Mouse (Mus musculus): ENCODE measurements around the gene Cma1.
"Not testable (repeated sequence)": the region's sequence is repeated elsewhere in the genome, so short reads cannot be mapped to it uniquely, and the experiment has no call there.

The Cma1 gene

DNA sequence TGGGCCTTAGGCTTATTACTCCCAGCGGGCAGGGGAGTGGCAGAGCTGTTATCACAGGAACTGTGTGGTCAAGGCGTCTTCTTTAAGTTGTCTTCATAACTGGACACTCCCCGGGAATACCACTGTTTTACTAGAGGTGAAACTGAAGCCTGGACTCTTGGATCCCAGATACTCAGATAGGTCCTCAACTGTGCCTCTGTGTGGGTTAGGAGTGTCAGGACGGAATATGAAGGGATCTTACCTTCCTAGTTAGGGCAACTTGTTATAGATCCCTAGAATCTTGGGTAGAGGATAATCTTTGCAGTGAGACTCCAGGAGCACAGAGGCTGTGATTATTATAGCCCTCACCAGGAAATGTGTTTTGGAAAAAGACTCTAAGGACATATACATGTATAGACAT is at the start of gene Cma1:
TSS of gene Cma1 (minus strand) at position 101 of the 400 bp plus-strand sequence.
- no peak for DNase-seq (ENCODE audit: low read depth, low spot score)

DNA sequence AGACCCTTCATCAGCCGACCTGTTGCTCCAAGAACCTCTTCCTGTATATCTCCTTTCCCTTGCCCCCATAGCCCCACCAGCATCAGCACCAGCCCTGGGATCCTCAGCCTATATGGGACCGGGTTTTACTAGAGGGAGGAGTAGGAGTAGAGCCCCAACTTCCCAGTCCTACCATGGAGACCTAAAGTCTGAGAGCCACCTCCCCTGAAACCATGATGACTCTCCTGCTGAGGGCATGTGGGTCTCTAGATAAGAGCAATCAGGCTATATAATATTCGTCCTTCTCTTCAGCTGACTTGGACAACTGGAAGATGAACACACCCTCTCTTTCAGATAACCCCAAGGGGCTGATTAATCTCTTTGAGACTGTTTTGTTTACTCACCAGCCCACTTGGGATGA is 43.0 kb upstream of the Cma1 start:
- DNase-seq (ENCODE audit: low read depth, low spot score), result not testable (repeated sequence)

DNA sequence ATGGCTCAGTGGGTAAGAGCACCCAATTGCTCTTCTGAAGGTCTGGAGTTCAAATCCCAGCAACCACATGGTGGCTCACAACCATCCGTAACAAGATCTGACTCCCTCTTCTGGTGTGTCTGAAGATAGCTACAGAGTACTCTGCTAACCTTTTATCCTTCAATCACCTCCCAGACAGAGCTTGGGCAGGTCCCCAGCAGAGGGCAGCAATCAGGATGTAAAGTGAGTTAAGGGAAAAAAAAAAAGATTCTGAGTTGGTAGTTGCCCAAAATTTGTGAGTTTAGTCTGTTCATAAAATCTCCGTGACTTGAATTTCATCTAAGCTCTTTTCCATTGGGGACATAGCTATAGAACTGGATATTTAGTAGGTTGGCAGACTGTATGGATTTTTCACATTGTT is 19.4 kb upstream of the Cma1 start:
- DNase-seq (ENCODE audit: low read depth, low spot score), result not testable (repeated sequence)

DNA sequence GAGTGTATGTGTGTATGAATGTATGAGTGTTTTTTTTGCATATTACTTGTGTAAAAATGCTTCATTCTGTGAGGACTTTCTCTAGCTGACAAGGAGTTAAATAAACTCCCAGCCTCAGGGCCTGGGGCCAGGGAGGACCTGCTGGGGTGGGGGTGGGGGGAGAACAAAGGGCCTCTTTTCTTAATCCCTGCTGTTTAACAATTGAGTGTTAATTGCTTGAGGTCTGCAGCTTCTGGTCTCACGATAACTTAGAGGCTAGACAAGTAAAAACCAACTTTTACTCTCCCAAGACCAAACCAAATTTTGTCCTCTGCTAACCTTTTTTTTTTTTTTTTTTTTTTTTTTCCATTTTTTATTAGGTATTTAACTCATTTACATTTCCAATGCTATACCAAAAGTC is 18.8 kb upstream of the Cma1 start:
- no peak for DNase-seq (ENCODE audit: low read depth, low spot score)

DNA sequence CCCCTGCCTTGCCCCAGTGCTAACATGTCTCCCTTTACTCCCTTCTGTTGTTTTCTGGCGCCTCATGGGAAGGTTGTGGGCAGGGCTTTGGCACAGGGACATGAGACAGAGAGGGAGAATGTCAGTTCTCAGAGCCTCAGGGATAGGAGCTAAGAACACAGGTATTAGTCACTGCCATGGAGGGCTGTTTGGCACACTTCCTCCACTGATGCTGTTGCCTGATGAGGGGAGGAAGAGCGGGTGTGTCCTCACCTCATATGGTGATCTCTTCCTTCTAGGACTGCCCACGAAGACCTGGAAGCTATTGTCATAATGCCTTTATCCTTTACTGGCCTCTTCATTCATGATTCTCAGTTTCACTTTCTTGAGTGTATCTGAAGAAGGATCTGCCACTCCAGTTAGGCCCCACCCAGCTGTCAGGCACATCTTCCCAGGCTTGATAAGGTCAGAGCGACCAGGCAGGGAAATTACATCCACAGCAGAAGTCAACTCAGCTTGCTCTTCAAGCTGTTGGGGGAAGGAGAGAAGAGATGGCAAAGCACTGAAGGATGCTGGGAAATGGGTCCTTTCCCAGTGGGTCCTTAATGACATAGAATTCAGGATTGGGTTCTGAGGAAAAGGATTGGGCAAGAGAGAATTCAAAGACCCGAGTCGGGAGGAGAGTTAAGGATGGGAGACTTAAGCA is 6.0 kb upstream of the Cma1 start, which contains the start of gene Cma2:
TSS of gene Cma2 (plus strand) at position 635 of the 685 bp plus-strand sequence.
- DNase-seq (ENCODE audit: low read depth, low spot score), result no peak

DNA sequence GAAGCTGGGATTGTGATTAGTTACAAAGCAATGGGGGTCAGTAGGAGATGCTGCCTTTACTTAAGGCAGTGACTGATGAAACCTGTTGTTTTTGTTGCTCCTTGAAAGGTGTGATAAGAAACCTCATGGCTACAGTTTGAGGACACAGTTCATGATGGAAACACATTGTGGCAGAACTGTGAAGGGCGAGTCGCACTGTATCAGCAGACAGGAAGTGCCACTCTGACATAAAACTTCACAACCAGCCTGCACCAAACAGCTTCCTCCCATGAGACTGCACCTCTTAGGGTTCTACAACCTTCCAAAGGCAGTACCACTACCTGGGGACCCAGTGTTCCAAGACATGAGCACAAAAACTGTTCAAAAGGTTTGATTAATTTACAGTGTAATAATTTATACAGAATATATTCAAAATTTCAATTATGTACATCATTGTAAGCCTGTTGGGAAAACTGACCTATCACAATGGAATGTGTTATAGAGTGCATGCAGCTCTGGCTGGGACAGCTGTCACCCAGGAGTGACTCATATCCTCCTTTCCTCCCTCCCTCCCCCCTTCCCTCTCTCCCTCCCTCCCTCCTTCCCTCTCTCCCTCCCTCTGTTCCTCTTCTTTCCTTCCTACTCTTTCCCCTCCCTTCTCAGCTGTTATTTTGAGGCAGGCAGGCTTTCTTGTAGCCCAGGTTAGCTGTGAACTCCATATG is 1.9 kb upstream of the Cma1 start:
- DNase-seq (ENCODE audit: low read depth, low spot score), result no peak

DNA sequence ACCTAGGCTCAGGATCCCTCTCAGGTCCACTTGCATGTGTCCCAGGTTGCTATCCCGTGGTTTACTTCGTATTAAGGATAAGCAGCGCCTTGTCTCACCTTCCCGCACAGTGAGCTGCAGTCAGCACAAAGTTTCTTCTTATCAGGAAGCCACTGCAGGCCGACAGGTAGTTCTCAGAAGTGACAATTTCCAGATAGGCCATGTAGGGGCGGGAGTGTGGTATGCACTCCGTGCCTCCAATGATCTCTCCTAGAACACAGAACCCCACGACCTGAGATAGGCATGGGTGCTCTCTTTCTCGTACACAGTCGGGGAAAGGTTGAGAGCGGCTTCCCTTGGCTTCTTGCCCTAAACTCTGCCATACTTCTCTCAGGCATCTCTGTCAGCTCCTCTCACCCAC is 874 bp downstream of the Cma1 start:
- DNase-seq (ENCODE audit: low read depth, low spot score), result no peak

DNA sequence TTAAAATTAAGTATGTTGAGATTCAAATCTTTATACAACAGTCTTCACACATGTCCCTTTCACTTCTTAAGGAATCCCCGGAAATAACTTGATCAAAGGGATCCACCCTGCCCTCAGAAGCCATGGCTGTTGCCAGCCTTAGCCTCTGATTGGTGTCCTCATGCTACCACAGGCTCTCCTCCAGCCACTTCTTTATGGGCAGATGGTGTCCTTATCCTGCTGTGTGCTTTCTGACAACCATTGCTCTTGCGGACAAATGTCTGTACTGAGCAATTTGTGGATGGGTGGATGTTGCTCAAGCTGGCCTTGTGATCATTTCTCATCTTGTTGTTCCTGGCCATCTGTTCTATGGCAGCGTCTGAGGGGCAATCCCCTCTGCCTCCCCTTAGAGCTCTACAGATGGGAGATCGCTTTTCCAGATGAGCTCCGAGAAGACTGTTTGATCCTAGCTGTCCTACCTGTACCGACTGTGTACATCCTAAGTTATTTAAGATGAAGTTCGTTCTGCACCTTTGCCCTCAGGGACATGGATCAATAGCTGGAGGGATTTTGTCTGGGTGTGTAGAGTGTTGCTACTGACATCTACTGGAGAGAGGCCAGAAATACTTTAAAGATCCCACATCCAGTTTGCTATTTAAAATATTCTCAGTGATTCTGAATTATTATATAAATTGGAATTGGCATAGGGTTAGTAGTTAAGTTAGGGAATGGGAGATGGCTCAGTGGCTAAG is 4.2 kb downstream of the Cma1 start:
- DNase-seq (ENCODE audit: low read depth, low spot score), result no peak

DNA sequence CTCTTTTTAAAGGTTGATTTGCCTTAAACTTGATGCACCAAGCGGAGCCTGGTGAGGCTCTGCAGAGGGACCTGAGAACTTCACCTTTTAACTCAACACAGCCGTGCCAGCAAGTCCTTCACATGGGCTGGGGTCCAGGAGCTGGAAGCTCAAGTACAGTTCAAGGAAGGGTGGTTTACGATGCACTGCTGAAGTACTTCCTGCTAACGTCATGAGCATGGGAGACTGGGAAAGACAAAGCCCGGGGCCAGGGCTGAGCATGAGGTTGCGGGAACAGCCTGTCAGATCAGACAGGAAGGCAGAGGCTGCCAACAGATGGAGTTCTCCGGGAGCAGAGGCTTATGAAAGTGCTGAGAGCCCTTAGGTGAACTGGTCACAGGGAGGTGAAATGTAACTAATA is 10.9 kb downstream of the Cma1 start:
- peak; percentile 16 for DNase-seq (ENCODE audit: low read depth, low spot score)

DNA sequence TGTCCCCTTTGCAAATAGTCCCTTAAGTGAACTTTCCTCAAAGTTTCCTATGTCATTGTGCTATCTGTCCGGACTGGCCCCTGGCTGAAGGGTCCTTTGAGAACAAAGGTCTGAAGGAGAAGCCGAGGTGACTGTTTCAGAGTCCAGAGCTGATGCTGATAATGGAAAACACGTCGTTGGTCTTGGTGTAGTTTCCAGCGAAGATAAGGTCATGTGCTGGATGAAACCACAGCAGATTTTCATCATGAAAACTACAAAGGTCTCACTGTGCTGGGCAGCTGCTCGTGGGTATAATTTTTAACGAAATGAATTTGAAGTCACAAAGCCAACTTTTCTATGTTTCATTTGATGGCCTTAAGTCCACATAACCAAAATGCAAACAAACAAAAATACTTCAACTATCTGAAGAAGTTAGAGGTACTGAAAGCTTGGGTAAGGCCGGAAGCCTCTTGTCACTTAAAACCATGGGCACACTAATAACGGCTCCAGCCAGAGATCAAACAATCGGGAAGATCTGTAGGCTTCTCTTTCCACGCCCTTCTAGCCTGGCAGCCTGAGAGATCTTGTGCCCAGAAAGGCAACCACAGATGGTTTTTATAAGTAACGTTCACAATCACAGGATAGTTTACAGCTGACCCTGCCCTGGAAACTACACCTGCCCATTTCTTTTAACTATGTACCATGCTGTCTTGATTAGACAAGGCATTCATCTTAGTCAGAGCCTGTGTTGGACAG is 15.0 kb downstream of the Cma1 start:
- DNase-seq (ENCODE audit: low read depth, low spot score), result no peak

DNA sequence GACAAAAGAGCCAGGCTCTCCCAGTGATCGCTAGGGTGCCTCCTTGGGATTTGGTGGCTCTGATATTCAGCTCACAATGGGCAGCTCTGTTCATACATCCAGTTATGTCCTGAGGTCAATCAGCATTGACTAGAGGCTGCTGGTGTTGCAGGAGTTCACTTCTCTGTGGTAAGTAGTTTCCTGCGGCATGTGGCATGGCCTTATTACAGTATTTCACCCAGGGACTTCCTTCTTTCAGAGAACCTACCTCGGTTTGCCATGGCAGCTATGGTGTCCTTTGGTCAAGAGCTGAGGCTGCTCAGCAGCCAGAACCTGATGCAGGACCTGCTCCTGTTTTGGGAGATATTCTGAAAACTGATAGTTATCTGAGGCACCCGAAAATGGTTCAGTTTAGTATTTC is 17.6 kb downstream of the Cma1 start:
- no peak for DNase-seq (ENCODE audit: low read depth, low spot score)

DNA sequence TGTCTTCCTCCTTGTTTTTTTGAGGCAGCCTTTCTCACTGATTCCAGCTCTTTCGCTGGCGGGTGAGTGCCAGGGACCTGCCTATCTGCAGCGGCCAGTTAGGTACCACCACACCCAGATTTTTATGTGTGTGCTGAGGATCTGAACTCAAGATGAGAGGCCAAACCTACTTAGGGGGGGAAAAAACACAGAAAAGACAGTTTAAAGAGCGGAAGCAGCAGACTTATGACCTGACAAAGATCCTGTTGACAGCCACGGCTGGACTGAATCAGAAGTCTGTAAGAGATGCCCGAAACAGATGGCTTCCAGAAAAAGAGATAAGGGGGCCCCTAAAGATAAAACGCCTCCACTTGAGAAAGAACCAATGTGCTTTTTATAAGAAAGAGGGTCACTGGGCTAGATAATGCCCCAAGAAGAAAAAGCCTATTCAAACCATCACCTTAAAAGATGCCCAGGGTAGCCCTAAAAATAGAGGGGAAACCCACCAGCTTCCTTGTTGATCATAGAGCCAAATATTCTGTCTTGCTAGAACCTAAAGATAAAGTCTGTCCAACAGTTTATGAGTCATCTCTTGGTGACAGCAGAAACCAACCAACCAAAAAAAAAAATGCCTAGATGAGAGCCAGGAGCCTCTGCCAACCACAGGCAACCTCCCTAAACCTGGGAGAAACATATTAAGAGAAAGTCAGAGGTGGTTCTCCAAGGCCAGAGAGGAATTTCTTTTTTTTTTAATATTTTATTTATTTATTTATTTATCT is 21.8 kb downstream of the Cma1 start:
- DNase-seq (ENCODE audit: low read depth, low spot score), result no peak

DNA sequence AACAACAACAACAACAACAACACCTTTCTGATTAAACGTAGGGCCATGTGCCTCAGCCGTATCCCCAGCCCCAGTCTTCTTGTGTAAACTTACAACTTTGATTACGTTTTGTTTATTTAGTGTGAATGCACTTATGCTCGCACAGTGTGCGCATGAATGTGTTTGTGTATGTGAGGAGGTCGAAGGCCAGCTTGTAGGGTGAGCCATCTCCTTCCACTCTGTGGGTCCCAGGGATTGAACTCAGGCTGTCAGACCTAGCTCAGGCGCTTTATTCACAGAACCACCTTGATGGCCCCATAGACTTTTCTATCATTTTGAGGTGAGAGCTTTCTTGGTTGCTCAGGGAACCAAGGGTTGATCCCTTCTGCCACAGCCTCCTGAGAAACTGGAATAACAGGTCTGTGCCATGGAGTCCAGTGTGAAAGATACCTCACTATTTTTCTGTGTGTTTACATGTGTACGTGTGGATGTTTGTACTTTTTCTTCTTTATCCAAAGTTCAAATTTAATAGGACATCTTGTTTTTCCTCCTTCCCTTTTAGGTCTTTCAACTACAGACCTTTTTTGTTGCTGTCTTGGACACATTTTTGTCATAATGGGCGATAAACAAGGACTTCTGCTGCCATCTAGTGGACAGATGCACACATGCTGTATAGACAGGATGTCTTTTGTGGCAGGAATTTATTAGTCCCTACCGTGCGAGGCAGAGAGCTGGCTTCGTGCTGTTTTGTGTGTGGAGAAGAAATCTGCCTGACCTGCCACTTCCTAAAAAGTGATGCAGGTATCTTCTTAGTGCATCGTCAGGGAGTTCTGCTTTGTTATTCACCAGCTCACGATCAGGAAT is 26.0 kb downstream of the Cma1 start:
- DNase-seq (ENCODE audit: low read depth, low spot score), result peak; percentile 77

DNA sequence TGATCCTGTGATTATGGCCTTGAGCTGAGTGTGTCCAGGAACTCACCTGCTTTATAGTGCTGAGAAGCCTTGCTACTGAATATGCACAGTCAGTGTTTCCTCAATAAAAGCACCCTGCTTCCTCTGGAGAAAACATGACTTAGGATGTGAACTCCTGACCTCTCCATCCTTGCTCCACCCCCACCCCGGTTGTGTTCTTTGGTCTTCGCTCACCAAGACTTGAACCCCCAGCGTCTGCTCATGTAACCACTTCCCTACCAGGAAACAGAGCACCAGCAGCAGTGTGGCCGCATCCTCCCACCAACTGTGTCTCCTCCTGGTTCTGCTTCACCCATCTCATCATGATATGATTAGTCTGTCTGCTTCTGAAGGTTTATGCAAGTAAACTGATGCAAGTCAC is 31.1 kb downstream of the Cma1 start:
- DNase-seq (ENCODE audit: low read depth, low spot score), result no peak

DNA sequence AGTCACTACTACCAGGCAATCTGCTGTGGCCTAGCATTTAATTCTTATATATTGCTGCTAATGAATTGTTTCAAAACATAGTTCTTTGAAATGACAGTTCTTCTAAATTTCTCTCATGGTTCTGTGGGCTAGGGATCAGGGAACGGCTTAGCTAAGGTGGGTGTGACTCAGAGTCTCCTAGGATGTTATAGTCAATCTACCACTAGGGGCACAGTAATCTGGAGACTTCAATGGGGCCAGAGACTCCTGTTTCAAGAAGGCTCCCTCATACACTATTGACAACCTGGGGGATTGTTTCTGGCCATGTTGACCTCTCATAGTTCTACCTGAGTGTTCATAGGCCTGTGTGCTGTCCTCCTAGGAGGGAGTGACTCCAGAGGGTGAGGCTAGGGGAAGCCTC is 39.0 kb downstream of the Cma1 start:
- DNase-seq (ENCODE audit: low read depth, low spot score), result no peak

DNA sequence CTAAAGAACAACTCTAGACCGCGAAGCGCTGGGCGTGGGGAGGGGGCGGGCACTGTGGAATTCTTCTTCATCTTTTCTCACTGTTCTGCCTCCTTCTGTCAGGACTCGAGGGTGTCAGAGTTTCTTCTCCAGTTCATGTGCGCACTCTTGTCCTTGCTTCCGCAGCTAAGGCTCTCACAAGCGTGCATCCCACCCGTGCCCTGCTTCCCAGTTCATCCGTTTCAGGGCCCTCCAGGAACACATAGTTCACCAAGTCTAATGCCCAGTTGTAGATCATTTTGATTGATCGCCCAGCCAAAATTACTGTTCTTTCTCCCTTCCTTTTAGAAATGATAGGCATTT is 44.1 kb downstream of the Cma1 start:
- no peak for DNase-seq (ENCODE audit: low read depth, low spot score)

DNA sequence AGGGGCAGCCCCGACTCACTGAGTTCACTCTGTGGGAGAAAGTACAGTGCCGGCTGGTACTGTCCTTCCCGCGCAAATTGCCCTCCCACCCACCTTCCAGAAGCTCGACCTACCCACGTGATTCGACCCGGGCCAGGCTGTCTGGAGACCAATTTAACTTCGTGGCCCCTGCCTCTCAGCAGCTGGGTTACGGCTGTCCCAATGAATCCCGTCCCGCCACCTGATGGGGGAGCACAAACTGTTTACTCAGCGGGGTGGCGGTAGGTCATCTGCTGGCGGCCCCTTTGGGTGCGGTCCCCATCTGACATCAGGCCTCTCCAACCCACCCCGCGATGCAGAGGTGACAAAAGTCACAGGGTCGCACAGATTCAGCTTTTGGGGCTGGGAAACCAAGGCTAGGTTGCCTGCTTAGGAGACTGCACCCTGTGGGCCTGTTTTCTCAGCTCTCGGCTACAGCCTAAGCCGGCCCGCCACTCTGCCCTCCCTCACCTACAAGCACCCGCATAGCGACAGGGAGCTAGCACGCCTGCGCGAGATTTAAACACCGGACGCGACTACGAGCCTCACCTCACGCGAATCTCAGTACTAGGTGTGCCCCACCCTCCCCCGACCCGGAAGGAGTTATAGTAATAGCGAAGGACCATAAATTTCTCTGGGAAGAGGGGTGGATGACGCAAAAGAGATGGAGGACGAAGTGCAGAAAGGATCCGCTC is 44.6 kb downstream of the Cma1 start, which contains the start of gene Sdr39u1:
TSS of gene Sdr39u1 (minus strand) at position 593 of the 713 bp plus-strand sequence.
- DNase-seq (ENCODE audit: low read depth, low spot score), result peak; percentile 88

DNA sequence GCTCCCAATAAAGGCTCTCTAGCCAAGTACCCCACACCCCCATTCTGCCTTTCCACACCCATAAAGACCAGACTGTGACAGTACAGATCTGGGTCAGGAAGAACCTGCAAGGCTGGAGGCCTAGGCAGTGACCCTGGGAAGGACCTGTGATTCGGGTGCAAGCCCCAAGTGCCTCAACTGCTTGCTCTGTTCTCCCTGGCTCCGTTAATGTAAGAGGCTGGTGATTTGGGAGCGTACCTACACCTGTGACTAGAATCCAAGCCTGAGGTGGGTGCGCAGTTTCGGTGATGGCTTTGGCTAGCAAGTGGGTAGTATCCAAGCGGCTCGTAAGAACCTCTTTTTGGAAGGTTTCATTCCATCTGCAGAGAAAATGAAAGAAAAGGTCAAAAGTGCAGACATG is 45.5 kb downstream of the Cma1 start:
- no peak for DNase-seq (ENCODE audit: low read depth, low spot score)

DNA sequence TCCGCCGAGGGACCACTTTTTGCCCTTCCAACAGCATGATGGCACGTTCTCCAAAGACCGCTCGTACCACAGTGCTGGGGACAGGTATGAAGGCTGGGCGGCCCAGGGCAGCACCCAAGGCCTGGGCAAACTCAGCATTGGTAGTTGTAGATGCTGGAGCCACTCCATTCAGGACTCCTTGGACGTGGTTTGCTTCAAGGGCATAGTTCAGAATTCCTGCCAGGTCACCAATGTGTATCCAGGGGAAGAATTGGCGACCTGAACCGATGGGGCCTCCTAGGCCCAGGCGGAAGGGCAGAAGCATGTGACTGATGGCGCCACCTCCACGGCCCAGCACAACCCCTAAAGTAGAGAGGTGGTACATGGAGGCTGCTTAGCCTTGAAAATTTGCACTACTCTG is 46.8 kb downstream of the Cma1 start:
- DNase-seq (ENCODE audit: low read depth, low spot score), result no peak
